Mouse (Mus musculus): ENCODE results near the gene Plcb1.

GRCm38 (mm10) chr2:135307787-135308186 is 521.9 kb downstream of the Plcb1 start:
- TF ChIP-seq POLR2A (IDR thresholded peaks at IDR 0.05; ENCODE audit: low read depth, low read length): no peak
- TF ChIP-seq CTCF (IDR thresholded peaks at IDR 0.05; ENCODE audit: extremely low read depth, insufficient read length, insufficient replicate concordance, low read depth, low read length): no peak
